Mouse (Mus musculus): ENCODE measurements around the gene Folr2. TPM values are rescaled to one million over a fixed set of nuclear protein-coding genes. Genes with fewer than 3 reads are reported as not detected.

Gene Folr2
- polyA plus RNA-seq, 1 experiment from 2014 or later = 1.0 TPM

GRCm38 (mm10) chr7:101844186-101844585 lies 12.8 kb downstream of the Folr2 start:
- no peak overlapping the region for H3K4me3 ChIP-seq (ENCODE audit: control insufficient read depth in 1 of 2, insufficient read depth in 1 of 2, low read depth in 1 of 2, low read length in 2 of 2)
- no peak for ATAC-seq (ENCODE audit: insufficient number of reproducible peaks, insufficient read depth, low FRiP score, low read depth)
- WGBS = 65% methylated on average over 6 of the region's 6 CpGs
- H3K4me2 ChIP-seq (ENCODE audit: low read length) = no peak overlapping the region
- 0 out of 2 replicates have a peak, but pooled peaks cover 5% of the 10 kb centered on the region for H3K36me3 ChIP-seq (ENCODE audit: control insufficient read depth, insufficient read depth, low read length)
- H3K9ac ChIP-seq (ENCODE audit: low read length) = no peak overlapping the region
- H3K9me3 ChIP-seq (ENCODE audit: control insufficient read depth, low read length) = no peaks in the 10 kb centered on the region
- no peaks in the 10 kb centered on the region for H3K27me3 ChIP-seq (ENCODE audit: control insufficient read depth, insufficient read depth, low read length)
- no peak overlapping the region for H3K27ac ChIP-seq (replicated peaks in 1 of 2; ENCODE audit: control insufficient read depth in 1 of 2, insufficient read depth in 1 of 2, low read depth in 2 of 2, low read length in 2 of 2)
- H3K4me1 ChIP-seq (ENCODE audit: control insufficient read depth in 2 of 2, insufficient read depth in 2 of 2, low read length in 2 of 2) = no peaks in the 10 kb centered on the region

DNA sequence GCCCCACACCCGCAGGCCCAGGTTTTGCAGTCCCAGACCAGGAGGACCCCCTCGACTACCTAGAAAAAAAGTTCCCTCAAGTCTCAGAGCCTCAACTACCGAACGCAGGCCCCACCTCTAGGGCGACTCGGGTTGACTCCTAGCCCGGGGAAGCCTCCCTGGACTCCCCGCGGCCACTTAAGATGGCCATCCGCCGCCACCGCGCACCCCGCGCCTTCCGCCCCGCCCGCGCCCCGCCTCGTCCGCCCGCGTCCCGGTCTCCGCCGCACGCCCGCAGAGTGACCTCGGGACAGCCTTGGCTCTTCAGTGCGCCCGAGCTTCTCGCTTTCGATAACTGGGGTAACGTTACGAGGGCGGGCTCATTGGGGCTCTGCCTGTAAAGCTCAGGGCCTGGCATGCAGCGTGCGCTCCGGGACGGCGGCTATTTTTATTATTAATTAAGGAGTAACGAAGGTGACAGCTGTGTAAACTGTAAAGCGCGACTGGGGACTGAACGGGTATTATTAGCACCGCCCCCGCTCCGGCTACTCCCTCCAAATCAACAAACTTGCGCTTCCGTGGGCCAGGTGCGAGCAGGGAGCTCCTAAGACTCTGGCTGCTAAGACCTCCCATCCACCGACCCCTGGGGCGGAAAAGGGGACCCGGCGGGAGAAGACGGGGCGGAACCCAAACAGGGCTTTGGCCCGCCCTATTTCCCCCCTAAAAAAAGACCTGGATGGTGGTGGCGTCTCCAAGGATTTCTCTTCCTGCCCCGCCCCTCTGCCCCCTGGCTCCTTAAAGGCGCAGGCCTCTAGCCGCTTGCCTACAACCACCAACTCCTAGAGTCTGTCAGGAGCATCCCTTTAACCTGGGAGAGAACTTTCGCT lies 19.2 kb downstream of the Folr2 start, which contains the start of gene Inppl1:
Gene Inppl1 (minus strand): TSS at position 624 of the 866 bp plus-strand sequence.
- H3K4me3 ChIP-seq (ENCODE audit: control insufficient read depth in 1 of 2, insufficient read depth in 1 of 2, low read depth in 1 of 2, low read length in 2 of 2) = peak within 1 kb of the TSS; percentile 68 to 94
- peak; percentile 85 for ATAC-seq (ENCODE audit: insufficient number of reproducible peaks, insufficient read depth, low FRiP score, low read depth)
- H3K9ac ChIP-seq (ENCODE audit: low read length) = peak within 1 kb of the TSS; percentile 99
- no peaks in the 10 kb centered on the region for H3K27me3 ChIP-seq (ENCODE audit: control insufficient read depth, insufficient read depth, low read length)
- H3K27ac ChIP-seq (replicated peaks in 1 of 2; ENCODE audit: control insufficient read depth in 1 of 2, insufficient read depth in 1 of 2, low read depth in 2 of 2, low read length in 2 of 2) = peak within 1 kb of the TSS; percentile 89 to 98
- H3K4me1 ChIP-seq (ENCODE audit: control insufficient read depth in 2 of 2, insufficient read depth in 2 of 2, low read length in 2 of 2) = peaks cover 18 to 27% of the 10 kb centered on the region in 2 experiments
- WGBS = under 1% methylated on average over 60 of the region's 64 CpGs
- H3K4me2 ChIP-seq (ENCODE audit: low read length) = peak within 1 kb of the TSS; percentile 89
- H3K9me3 ChIP-seq (ENCODE audit: control insufficient read depth, low read length) = no peaks in the 10 kb centered on the region
- H3K36me3 ChIP-seq (ENCODE audit: control insufficient read depth, insufficient read depth, low read length) = peaks cover 17% of the 10 kb centered on the region

DNA sequence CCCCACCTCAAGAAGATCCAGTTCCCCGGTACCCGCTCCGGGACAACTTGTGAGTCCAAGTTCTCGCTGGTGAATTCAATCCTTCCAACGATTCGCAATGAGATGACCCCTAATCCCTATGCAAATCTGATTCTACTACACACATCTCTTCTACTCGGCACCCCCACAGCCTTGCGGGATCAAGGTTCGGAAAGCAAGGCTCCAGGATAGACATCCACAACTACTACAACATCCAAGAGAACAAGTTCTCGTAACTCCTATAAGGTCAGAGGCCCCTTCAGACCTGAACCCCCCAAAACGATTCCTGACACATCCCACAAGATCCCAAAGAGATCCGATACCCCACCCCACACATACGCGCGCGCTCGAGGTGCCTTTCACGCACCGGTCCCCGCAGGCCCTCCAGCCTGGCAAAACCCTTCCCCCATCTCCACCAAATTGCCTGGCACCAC lies 19.8 kb downstream of the Folr2 start:
- H3K4me2 ChIP-seq (ENCODE audit: low read length) = peak overlapping the region; percentile 89
- ATAC-seq (ENCODE audit: insufficient number of reproducible peaks, insufficient read depth, low FRiP score, low read depth) = no peak
- H3K4me1 ChIP-seq (ENCODE audit: control insufficient read depth in 2 of 2, insufficient read depth in 2 of 2, low read length in 2 of 2) = peaks cover 18 to 27% of the 10 kb centered on the region in 2 experiments
- H3K36me3 ChIP-seq (ENCODE audit: control insufficient read depth, insufficient read depth, low read length) = peaks cover 23% of the 10 kb centered on the region
- no peaks in the 10 kb centered on the region for H3K27me3 ChIP-seq (ENCODE audit: control insufficient read depth, insufficient read depth, low read length)
- H3K4me3 ChIP-seq (ENCODE audit: control insufficient read depth in 1 of 2, insufficient read depth in 1 of 2, low read depth in 1 of 2, low read length in 2 of 2) = peak overlapping the region; percentile 68 to 94
- WGBS = under 1% methylated on average over 20 of the region's 20 CpGs
- peak overlapping the region; percentile 89 to 98 for H3K27ac ChIP-seq (replicated peaks in 1 of 2; ENCODE audit: control insufficient read depth in 1 of 2, insufficient read depth in 1 of 2, low read depth in 2 of 2, low read length in 2 of 2)
- no peaks in the 10 kb centered on the region for H3K9me3 ChIP-seq (ENCODE audit: control insufficient read depth, low read length)
- H3K9ac ChIP-seq (ENCODE audit: low read length) = peak overlapping the region; percentile 99

- ATAC-seq (ENCODE audit: insufficient number of reproducible peaks, insufficient read depth, low FRiP score, low read depth) = peak; percentile 45; the same call in 1 of the 2 replicates
- Histone ChIP-seq H3K4me3 (ENCODE audit: control insufficient read depth in 1 of 2, insufficient read depth in 1 of 2, low read depth in 1 of 2, low read length in 2 of 2) (peak overlapping the region; percentile 68 to 94), H3K27ac (replicated peaks in 1 of 2; ENCODE audit: control insufficient read depth in 1 of 2, insufficient read depth in 1 of 2, low read depth in 2 of 2, low read length in 2 of 2) (peak overlapping the region; percentile 89 to 98), H3K4me2 (ENCODE audit: low read length) (peak overlapping the region; percentile 89), H3K36me3 (ENCODE audit: control insufficient read depth, insufficient read depth, low read length) (peaks cover 30% of the 10 kb centered on the region), H3K4me1 (ENCODE audit: control insufficient read depth in 2 of 2, insufficient read depth in 2 of 2, low read length in 2 of 2) (peaks cover 18 to 27% of the 10 kb centered on the region in 2 experiments), H3K9me3 (ENCODE audit: control insufficient read depth, low read length) (no peaks in the 10 kb centered on the region), H3K9ac (ENCODE audit: low read length) (peak overlapping the region; percentile 99), H3K27me3 (ENCODE audit: control insufficient read depth, insufficient read depth, low read length) (no peaks in the 10 kb centered on the region)
- WGBS = under 1% methylated on average over 63 of the region's 63 CpGs
Observed at GRCm38 (mm10) chr7:101836271-101837153, 20.5 kb downstream of the Folr2 start.

DNA sequence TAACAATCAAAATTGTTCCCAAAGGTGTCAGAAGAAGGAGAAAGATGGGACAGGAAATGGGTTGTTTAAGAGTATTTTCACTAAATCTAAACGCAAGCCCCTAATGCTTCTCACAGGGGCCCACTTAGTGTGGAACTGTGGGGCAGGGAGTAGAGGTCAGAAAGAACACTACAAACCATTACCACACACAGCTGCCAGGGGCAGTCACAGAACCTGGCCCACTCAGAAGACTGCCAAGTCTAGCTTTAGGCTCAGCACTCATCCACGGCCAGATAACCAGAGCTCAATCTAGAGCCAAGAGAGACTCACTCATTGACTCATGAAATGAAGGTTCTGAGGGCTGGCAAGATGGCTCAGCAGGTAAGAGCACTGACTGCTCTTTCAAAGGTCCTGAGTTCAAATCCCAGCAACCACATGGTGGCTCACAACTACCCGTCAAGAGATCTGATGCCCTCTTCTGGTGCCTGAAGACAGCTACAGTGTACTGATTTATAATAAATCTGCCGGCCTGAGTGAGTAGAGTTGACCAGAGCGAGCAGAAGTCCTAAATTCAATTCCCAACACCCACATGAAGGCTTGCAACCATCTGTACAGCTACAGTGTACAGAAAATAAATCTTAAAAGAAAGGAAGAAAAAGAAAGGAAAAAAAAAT lies 21.4 kb downstream of the Folr2 start:
- H3K9me3 ChIP-seq (ENCODE audit: control insufficient read depth, low read length) = no peaks in the 10 kb centered on the region
- peak overlapping the region; percentile 89 to 98; a peak in 3 of 4 replicates for H3K27ac ChIP-seq (replicated peaks in 1 of 2; ENCODE audit: control insufficient read depth in 1 of 2, insufficient read depth in 1 of 2, low read depth in 2 of 2, low read length in 2 of 2)
- H3K4me1 ChIP-seq (ENCODE audit: control insufficient read depth in 2 of 2, insufficient read depth in 2 of 2, low read length in 2 of 2) = peaks cover 18 to 27% of the 10 kb centered on the region in 2 experiments
- 40% methylated on average over 5 of the region's 5 CpGs for WGBS
- H3K27me3 ChIP-seq (ENCODE audit: control insufficient read depth, insufficient read depth, low read length) = no peaks in the 10 kb centered on the region
- peak overlapping the region; percentile 99 for H3K9ac ChIP-seq (ENCODE audit: low read length)
- H3K4me2 ChIP-seq (ENCODE audit: low read length) = peak overlapping the region; percentile 89
- H3K4me3 ChIP-seq (ENCODE audit: control insufficient read depth in 1 of 2, insufficient read depth in 1 of 2, low read depth in 1 of 2, low read length in 2 of 2) = peak overlapping the region; percentile 68 to 94
- peaks cover 39% of the 10 kb centered on the region for H3K36me3 ChIP-seq (ENCODE audit: control insufficient read depth, insufficient read depth, low read length)
- no peak for ATAC-seq (ENCODE audit: insufficient number of reproducible peaks, insufficient read depth, low FRiP score, low read depth)

GRCm38 (mm10) chr7:101834903-101835302 lies 22.1 kb downstream of the Folr2 start:
- Histone ChIP-seq H3K27ac (replicated peaks in 1 of 2; ENCODE audit: control insufficient read depth in 1 of 2, insufficient read depth in 1 of 2, low read depth in 2 of 2, low read length in 2 of 2) (0 out of 4 replicates have a peak overlapping the region, but pooled peaks of 1 of the 2 experiments have one; percentile 49), H3K9ac (ENCODE audit: low read length) (peak overlapping the region; percentile 99; the same call in 1 of the 2 replicates), H3K4me3 (ENCODE audit: control insufficient read depth in 1 of 2, insufficient read depth in 1 of 2, low read depth in 1 of 2, low read length in 2 of 2) (peak overlapping the region in 1 of 2 experiments; percentile 94; a peak in 1 of 4 replicates), H3K36me3 (ENCODE audit: control insufficient read depth, insufficient read depth, low read length) (peaks cover 46% of the 10 kb centered on the region), H3K4me1 (ENCODE audit: control insufficient read depth in 2 of 2, insufficient read depth in 2 of 2, low read length in 2 of 2) (peaks cover 18 to 27% of the 10 kb centered on the region in 2 experiments), H3K27me3 (ENCODE audit: control insufficient read depth, insufficient read depth, low read length) (no peaks in the 10 kb centered on the region), H3K9me3 (ENCODE audit: control insufficient read depth, low read length) (no peaks in the 10 kb centered on the region), H3K4me2 (ENCODE audit: low read length) (peak overlapping the region; percentile 89)
- WGBS = 33% methylated on average over 3 of the region's 3 CpGs
- ATAC-seq (ENCODE audit: insufficient number of reproducible peaks, insufficient read depth, low FRiP score, low read depth) = no peak
